Mouse (Mus musculus) brown adipose tissue, adult 24 weeks (tissue): ENCODE results near the gene Polk. TPM values are rescaled to one million over a fixed set of nuclear protein-coding genes. Genes with fewer than 3 reads are reported as not detected.

Experiments
- H3K27ac ChIP-seq: fragments of 200-500 bp; replicated peaks from 2 replicates; pipeline ENCODE4 v1.5.1; 2012; ENCODE audit warnings: low read depth, mild to moderate bottlenecking, low read length
- H3K4me1 ChIP-seq: fragments of 200-500 bp; 2 replicates; pipeline ENCODE4 v1.6.1; 2012; ENCODE audit warnings: low read length, mixed read lengths; ENCODE audit not compliant: control insufficient read depth, insufficient read depth, insufficient read length
- H3K4me3 ChIP-seq: fragments of 200-500 bp; 2 replicates; pipeline ENCODE4 v1.5.1; 2012; ENCODE audit warnings: low read depth, mild to moderate bottlenecking, low read length, moderate library complexity; ENCODE audit not compliant: insufficient read depth
- polyA plus RNA-seq: library from polyadenylated mRNA; stranded (reverse); fragments of >200 nt; gene quantifications from 2 replicates; pipeline ENCODE4 v1.2.4, GENCODE M21; 2012; ENCODE audit not compliant: missing spikeins, insufficient read depth, insufficient read length

Gene Polk
- polyA plus RNA-seq, 1 experiment: 2.7 TPM

DNA sequence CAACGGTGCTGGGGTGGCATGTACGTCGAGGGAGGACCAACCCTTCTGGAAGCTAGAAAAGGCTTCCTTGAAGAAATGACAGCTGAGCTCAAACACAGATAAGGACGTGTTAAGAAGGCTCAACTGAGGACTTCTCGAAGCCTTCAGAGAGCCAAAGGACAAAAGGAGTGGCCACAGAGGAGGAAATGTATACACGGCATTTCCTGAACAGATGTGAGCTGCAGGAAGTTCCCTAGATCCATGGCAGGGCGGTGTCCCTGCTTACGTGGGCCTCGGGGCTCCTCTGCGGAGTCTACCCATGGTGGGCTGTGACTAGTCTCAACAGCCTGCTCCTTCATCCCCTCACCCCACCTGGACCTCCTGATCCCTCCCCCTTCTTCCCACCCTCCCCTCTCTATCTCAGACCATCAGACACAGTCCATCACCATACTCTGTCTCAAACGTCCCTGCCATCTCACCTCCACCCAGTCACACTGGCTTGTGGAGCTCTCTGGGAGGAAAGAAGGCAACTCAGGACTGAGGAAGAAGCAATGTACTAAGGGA lies 108.7 kb downstream of the Polk start:
- H3K27ac ChIP-seq: no peak overlapping the region
- H3K4me3 ChIP-seq: no peak overlapping the region
- peaks cover 8% of the 10 kb centered on the region; the same call in 1 of the 2 replicates for H3K4me1 ChIP-seq

GRCm38 (mm10) chr13:96433041-96433440 lies 109.3 kb downstream of the Polk start:
- Histone ChIP-seq H3K4me1 (peaks cover 8% of the 10 kb centered on the region; the same call in 1 of the 2 replicates), H3K4me3 (no peak overlapping the region), H3K27ac (no peak overlapping the region)

DNA sequence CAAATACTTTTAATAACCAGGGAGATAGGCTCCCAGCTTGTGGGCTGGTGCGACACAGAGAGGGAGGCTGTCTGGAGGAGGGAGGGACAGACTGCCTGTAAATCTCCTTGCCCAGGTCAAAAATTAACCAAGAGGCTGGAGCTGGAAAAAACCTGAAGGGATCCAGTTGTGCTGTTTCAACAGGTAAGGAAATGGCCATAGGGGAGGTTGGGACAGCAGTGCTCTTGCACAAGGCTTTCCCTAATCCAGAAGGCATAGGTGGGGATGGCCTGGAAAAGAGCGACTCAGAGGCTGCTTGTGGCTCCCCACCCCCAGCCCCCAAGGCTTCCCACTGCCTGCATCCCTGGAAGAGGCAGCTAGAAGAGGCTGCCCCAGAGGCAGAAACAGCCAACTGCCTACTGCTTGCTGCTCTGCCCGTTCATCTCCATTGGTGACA lies 110.0 kb downstream of the Polk start:
- Histone ChIP-seq H3K4me3 (no peak overlapping the region), H3K27ac (no peak overlapping the region), H3K4me1 (peaks cover 8% of the 10 kb centered on the region; the same call in 1 of the 2 replicates)

DNA sequence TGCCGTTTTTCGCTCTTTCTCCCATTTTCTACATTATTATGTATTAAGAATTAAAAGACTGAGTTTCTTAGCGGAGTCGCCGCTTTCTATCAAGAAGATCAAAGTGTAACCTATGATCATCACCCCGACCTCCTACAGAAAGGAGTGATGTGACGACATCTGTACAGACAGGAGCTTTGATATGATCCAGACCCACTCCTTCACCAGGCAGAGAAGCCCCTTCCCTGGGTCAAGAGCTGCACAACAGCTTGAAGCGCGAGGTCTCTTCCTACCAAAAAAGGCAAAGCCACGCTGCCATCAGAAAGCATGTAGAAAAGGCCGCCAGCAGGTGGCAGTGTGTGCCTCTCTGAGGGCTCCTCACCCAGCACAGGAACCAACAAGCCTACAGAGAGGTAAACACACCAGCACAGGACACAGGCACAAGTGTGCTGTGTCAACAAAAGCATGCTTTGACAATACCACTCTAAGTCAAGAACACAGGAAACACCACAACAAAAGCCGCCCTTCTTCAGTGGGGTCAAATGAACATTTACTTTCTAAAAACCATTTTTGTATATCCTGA lies 110.7 kb downstream of the Polk start:
- Histone ChIP-seq H3K27ac (no peak overlapping the region), H3K4me1 (peaks cover 8% of the 10 kb centered on the region; the same call in 1 of the 2 replicates), H3K4me3 (no peak overlapping the region)

Other genes with a start within 250 kb of the Polk start
- gene Poc5, start 154.3 kb downstream of the Polk start, polyA plus RNA-seq: 4.2 and 7.3 TPM in 2 replicates
- not detected in 2 replicates for gene Ankdd1b, start 71.4 kb downstream of the Polk start, polyA plus RNA-seq
- gene Gm17622, start 51.8 kb downstream of the Polk start, polyA plus RNA-seq: not detected in 2 replicates
- 20.4 and 24.9 TPM in 2 replicates for gene Col4a3bp, start within 50 bp of the Polk start, polyA plus RNA-seq
- gene Hmgcr, start 128.4 kb upstream of the Polk start, polyA plus RNA-seq: 3.8 and 5.7 TPM in 2 replicates
- gene Ankrd31, start 205.7 kb upstream of the Polk start, polyA plus RNA-seq: not detected in 2 replicates